Comparison of ENCODE assay signal across 27 mouse cellular contexts in genomic region chr1:184695451-184695850, GRCm38 (mm10). TPM values are rescaled to one million over a fixed set of nuclear protein-coding genes. Genes with fewer than 3 reads are reported as not detected.
DNase-seq lines count a peak whose midpoint lies in the region; ATAC-seq and TF ChIP-seq lines count a peak whose summit lies in the region.
"Had no signal": no experiment of that assay in that cellular context is flagged by ENCODE, and none has a peak within 500 bp of the region (broad histone marks: within the 10 kb centered on the region; RNA-seq: fewer than 3 reads in every experiment).

No protein-coding gene starts in this region.

- H3ac ChIP-seq in myocyte (ENCODE audit: control insufficient read depth, insufficient read length), result no peak overlapping the region

- H3K27ac ChIP-seq in intestine, embryonic 15.5 days, result no peak overlapping the region
- H3K27ac ChIP-seq: embryonic facial prominence, embryonic 10.5 days; forebrain, embryonic 15.5 days; heart, embryonic 15.5 days; hindbrain, embryonic 14.5 days; limb, embryonic 10.5 days; liver, embryonic 15.5 days; lung, embryonic 15.5 days; neural tube, embryonic 13.5 days had no signal

- H3K4me3 ChIP-seq in myocyte, result no peak overlapping the region
- no peak overlapping the region for H3K4me3 ChIP-seq in intestine, embryonic 15.5 days (replicated peaks)
- H3K4me3 ChIP-seq: embryonic facial prominence, embryonic 10.5 days; forebrain, embryonic 15.5 days; heart, embryonic 15.5 days; limb, embryonic 10.5 days; liver, embryonic 15.5 days; lung, embryonic 15.5 days; neural tube, embryonic 13.5 days had no signal

- ATAC-seq in intestine, embryonic 15.5 days, result no peak
- ATAC-seq: forebrain, embryonic 15.5 days; inflammation-experienced regulatory T-cells, adult 6 months had no signal

- no peaks in the 10 kb centered on the region for H3K9me3 ChIP-seq in intestine, embryonic 15.5 days
- H3K9me3 ChIP-seq: forebrain, embryonic 15.5 days; heart, embryonic 15.5 days; limb, embryonic 10.5 days; liver, embryonic 15.5 days; lung, embryonic 15.5 days had no signal

- peak; percentile 69 for DNase-seq in adrenal gland, adult 2 months
- no peak for DNase-seq in adrenal gland, postnatal 25 days
- DNase-seq in 3T3-L1 (ENCODE audit: low read depth, low spot score) (peak; percentile 86), NIH3T3 (ENCODE audit: low read depth) (peak; percentile 81)
- no peak for DNase-seq in urinary bladder, postnatal 25 days (ENCODE audit: low spot score)
- DNase-seq: cerebellum, adult 9-10 months; gastrocnemius, postnatal 14 days; heart, postnatal 36 days; kidney, adult 8-10 months; kidney, postnatal 10 days; liver; lung, postnatal 36 days; midbrain, embryonic 14.5 days; retina, postnatal 1 day; right cerebral cortex, postnatal 4 days; thymus, postnatal 25 days had no signal

- no peaks in the 10 kb centered on the region for H3K27me3 ChIP-seq in myocyte (ENCODE audit: control insufficient read depth, insufficient read depth, insufficient read length)
- H3K27me3 ChIP-seq in intestine, embryonic 15.5 days (replicated peaks), result no peaks in the 10 kb centered on the region
- H3K27me3 ChIP-seq: forebrain, embryonic 15.5 days; heart, embryonic 15.5 days; liver, embryonic 15.5 days; neural tube, embryonic 13.5 days had no signal

- peak overlapping the region; percentile 32 for H3K4me2 ChIP-seq in myocyte (ENCODE audit: low read depth)
- no peak overlapping the region for H3K4me2 ChIP-seq in intestine, embryonic 15.5 days (replicated peaks)
- H3K4me2 ChIP-seq: forebrain, embryonic 15.5 days; heart, embryonic 15.5 days; hindbrain, embryonic 14.5 days; liver, embryonic 15.5 days; lung, embryonic 15.5 days; neural tube, embryonic 13.5 days had no signal

- WGBS in intestine, embryonic 15.5 days, result 73% methylated on average over 2 of the region's 2 CpGs

- H3K36me3 ChIP-seq in myocyte (ENCODE audit: control insufficient read depth, insufficient read depth), result no peaks in the 10 kb centered on the region
- H3K36me3 ChIP-seq in intestine, embryonic 15.5 days, result no peaks in the 10 kb centered on the region
- H3K36me3 ChIP-seq: embryonic facial prominence, embryonic 10.5 days; forebrain, embryonic 15.5 days; heart, embryonic 15.5 days; limb, embryonic 10.5 days; liver, embryonic 15.5 days; lung, embryonic 15.5 days; neural tube, embryonic 13.5 days had no signal

- no peaks in the 10 kb centered on the region for H3K4me1 ChIP-seq in intestine, embryonic 15.5 days (replicated peaks)
- H3K4me1 ChIP-seq: forebrain, embryonic 15.5 days; heart, embryonic 15.5 days; liver, embryonic 15.5 days; lung, embryonic 15.5 days; neural tube, embryonic 13.5 days had no signal

- H3K9ac ChIP-seq in intestine, embryonic 15.5 days, result no peak overlapping the region
- H3K9ac ChIP-seq: forebrain, embryonic 15.5 days; heart, embryonic 15.5 days; hindbrain, embryonic 14.5 days; liver, embryonic 15.5 days; lung, embryonic 15.5 days; neural tube, embryonic 13.5 days had no signal

- H3K79me2 ChIP-seq in myocyte (ENCODE audit: control insufficient read depth, insufficient read depth), result no peaks in the 10 kb centered on the region

- TF ChIP-seq POLR2A in myocyte (IDR thresholded peaks at IDR 0.05; ENCODE audit: insufficient read length, low read depth), result no peak

TF ChIP-seq in myocyte, 11 proteins besides CTCF, POLR2A, EP300 and RAD21:
- no peak for TF ChIP-seq SRF (IDR thresholded peaks at IDR 0.05; ENCODE audit: control insufficient read depth, insufficient read length, low read depth)
- TF ChIP-seq USF1 (IDR thresholded peaks at IDR 0.05; ENCODE audit: low read depth), result no peak
- TF ChIP-seq MYOG (IDR thresholded peaks at IDR 0.05; ENCODE audit: control insufficient read depth in 1 of 3, insufficient read depth in 1 of 3, insufficient read length in 2 of 3, low read depth in 2 of 3), result no peak
- no peak for TF ChIP-seq MAX (IDR thresholded peaks at IDR 0.05; ENCODE audit: low read depth)
- no peak for TF ChIP-seq REST (IDR thresholded peaks at IDR 0.05; ENCODE audit: insufficient read depth, insufficient read length)
- TF ChIP-seq MYOD1 (IDR thresholded peaks at IDR 0.05; ENCODE audit: control insufficient read depth in 1 of 3, insufficient read length in 2 of 3, low read depth in 2 of 3), result no peak
- no peak for TF ChIP-seq TCF3 (IDR thresholded peaks at IDR 0.05; ENCODE audit: insufficient read length, low read depth)
- TF ChIP-seq POLR2AphosphoS2 (IDR thresholded peaks at IDR 0.05; ENCODE audit: insufficient read length, low read depth), result no peak
- no peak for TF ChIP-seq E2F4 (IDR thresholded peaks at IDR 0.05; ENCODE audit: insufficient read depth)
- no peak for TF ChIP-seq CEBPB (IDR thresholded peaks at IDR 0.05; ENCODE audit: insufficient read depth, poor library complexity, severe bottlenecking)
- TF ChIP-seq TCF12 (IDR thresholded peaks at IDR 0.05; ENCODE audit: insufficient read depth, poor library complexity, severe bottlenecking), result no peak
TF ChIP-seq in myocyte: peak in this region for 0.

RNA-seq across cellular contexts. Expression of gene Hlx, which starts 37.0 kb away (rescaled TPM):
- 10 to 100 TPM in 1 of 2 experiments, 1 to 10 TPM in 1; 7.0 to 17.3 TPM for total RNA-seq in adrenal gland, adult 2 months (2021)
- 28.0 and 37.9 TPM in 2 replicates for polyA plus RNA-seq in adrenal gland, adult 2 months (2012; rRNA removed)
- 10.6 and 12.8 TPM in 2 replicates for total RNA-seq in adrenal gland, postnatal 25 days (2021)
- polyA plus RNA-seq in myocyte (2012; fragmentation: generic; extraction: Trizol), result 15.8 TPM
- 46.6 and 52.3 TPM in 2 replicates for polyA plus RNA-seq in intestine, embryonic 15.5 days (2015; fragmentation: Nextera tagmentation; extraction: Ambion mirVana)
- polyA plus RNA-seq: inflammation-experienced regulatory T-cells, adult 6 months had no signal

Comparison
In these comparisons a context has a peak if more than half of its experiments do, and no peak if none do; other contexts are left out.
1. DNase-seq: peak in adrenal gland, adult 2 months (single experiment), 3T3-L1 (single experiment) and NIH3T3 (single experiment); none in adrenal gland, postnatal 25 days (single experiment) and urinary bladder, postnatal 25 days (single experiment).